Mouse (Mus musculus): ENCODE results near the gene Bscl2. TPM values are rescaled to one million over a fixed set of nuclear protein-coding genes. Genes with fewer than 3 reads are reported as not detected.
"Not testable (repeated sequence)": the region's sequence is repeated elsewhere in the genome, so short reads cannot be mapped to it uniquely, and the experiment has no call there.

Bscl2 gene
- polyA plus RNA-seq, 1 experiment from 2014 or later = 104 TPM

- WGBS = 15% methylated on average over 3 of the region's 3 CpGs
- no peaks in the 10 kb centered on the region for H3K9me3 ChIP-seq
- peak overlapping the region; percentile 92 for H3K4me2 ChIP-seq
- H3K36me3 ChIP-seq = peaks cover 10% of the 10 kb centered on the region
- H3K4me3 ChIP-seq = peak overlapping the region; percentile 87
- no peak for ATAC-seq (ENCODE audit: low FRiP score, low read depth)
- H3K27me3 ChIP-seq = no peaks in the 10 kb centered on the region
- peak overlapping the region; percentile 94; the same call in 1 of the 2 replicates for H3K9ac ChIP-seq
- peak overlapping the region; percentile 90 for H3K27ac ChIP-seq (replicated peaks)
- H3K4me1 ChIP-seq (replicated peaks) = peaks cover 14% of the 10 kb centered on the region
Measured at GRCm38 (mm10) chr19:8881034-8881392, 43.7 kb downstream of the Bscl2 start.

- Histone ChIP-seq H3K9ac (no peak within 1 kb of the TSS), H3K4me2 (no peak within 1 kb of the TSS), H3K27ac (replicated peaks) (no peak within 1 kb of the TSS), H3K27me3 (no peaks in the 10 kb centered on the region), H3K9me3 (no peaks in the 10 kb centered on the region), H3K4me1 (replicated peaks) (peaks cover 23% of the 10 kb centered on the region), H3K4me3 (no peak within 1 kb of the TSS), H3K36me3 (no peaks in the 10 kb centered on the region)
- WGBS = 74% methylated on average over 3 of the region's 3 CpGs
- no peak for ATAC-seq (ENCODE audit: low FRiP score, low read depth)
Measured at GRCm38 (mm10) chr19:8883616-8884015, 46.3 kb downstream of the Bscl2 start, which contains the start of the genes Lbhd1 and Gm49403. Gene Lbhd1, plus strand, starts transcription at chr19:8883732. Gene Gm49403, plus strand, starts transcription at chr19:8883930.

- WGBS = 55% methylated on average over 1 of the region's 1 CpGs
- peak overlapping the region; percentile 79 for H3K4me2 ChIP-seq
- no peak overlapping the region for H3K27ac ChIP-seq (replicated peaks)
Measured at GRCm38 (mm10) chr19:8886916-8887584, 49.8 kb downstream of the Bscl2 start.

GRCm38 (mm10) chr19:8887585-8888463 lies 50.6 kb downstream of the Bscl2 start:
- Histone ChIP-seq H3K4me2 (peak overlapping the region; percentile 79), H3K27ac (replicated peaks) (peak overlapping the region; percentile 86), H3K4me3 (peak overlapping the region; percentile 57), H3K36me3 (0 out of 2 replicates have a peak, but pooled peaks cover 6% of the 10 kb centered on the region), H3K4me1 (replicated peaks) (peaks cover 17% of the 10 kb centered on the region), H3K27me3 (no peaks in the 10 kb centered on the region), H3K9ac (peak overlapping the region; percentile 69), H3K9me3 (no peaks in the 10 kb centered on the region)
- no peak for ATAC-seq (ENCODE audit: low FRiP score, low read depth)
- WGBS = 16% methylated on average over 19 of the region's 19 CpGs

More at GRCm38 (mm10) chr19:8886916-8887584, 49.8 kb downstream of the Bscl2 start:
- no peaks in the 10 kb centered on the region for H3K9me3 ChIP-seq
- no peaks in the 10 kb centered on the region for H3K27me3 ChIP-seq
- H3K4me3 ChIP-seq = no peak overlapping the region; the same call in 1 of the 2 replicates
- H3K9ac ChIP-seq = no peak overlapping the region
- peaks cover 17% of the 10 kb centered on the region for H3K4me1 ChIP-seq (replicated peaks)
- ATAC-seq (ENCODE audit: low FRiP score, low read depth) = no peak
- 0 out of 2 replicates have a peak, but pooled peaks cover 6% of the 10 kb centered on the region for H3K36me3 ChIP-seq

GRCm38 (mm10) chr19:8888511-8889385 lies 51.5 kb downstream of the Bscl2 start, which contains the start of the genes 1810009A15Rik and Gm49416:
Gene 1810009A15Rik, plus strand, starts transcription at chr19:8888853.
Gene Gm49416, plus strand, starts transcription at chr19:8888926.
- H3K9ac ChIP-seq = peak within 1 kb of the TSS; percentile 69
- H3K27ac ChIP-seq (replicated peaks) = peak within 1 kb of the TSS; percentile 86
- no peaks in the 10 kb centered on the region for H3K9me3 ChIP-seq
- H3K27me3 ChIP-seq = no peaks in the 10 kb centered on the region
- WGBS = under 1% methylated on average over 58 of the region's 58 CpGs
- peak within 1 kb of the TSS; percentile 79 for H3K4me2 ChIP-seq
- H3K4me1 ChIP-seq (replicated peaks) = peaks cover 23% of the 10 kb centered on the region
- 0 out of 2 replicates have a peak, but pooled peaks cover 6% of the 10 kb centered on the region for H3K36me3 ChIP-seq
- H3K4me3 ChIP-seq = peak within 1 kb of the TSS; percentile 57
- ATAC-seq (ENCODE audit: low FRiP score, low read depth) = peak; percentile 95

- Histone ChIP-seq H3K4me3 (peak within 1 kb of the TSS; percentile 62), H3K9ac (peak within 1 kb of the TSS; percentile 83), H3K27me3 (no peaks in the 10 kb centered on the region), H3K4me1 (replicated peaks) (peaks cover 28% of the 10 kb centered on the region), H3K36me3 (0 out of 2 replicates have a peak, but pooled peaks cover 11% of the 10 kb centered on the region), H3K9me3 (no peaks in the 10 kb centered on the region), H3K27ac (replicated peaks) (peak within 1 kb of the TSS; percentile 87), H3K4me2 (peak within 1 kb of the TSS; percentile 84)
- WGBS = 3% methylated on average over 54 of the region's 54 CpGs
- peak; percentile 43 for ATAC-seq (ENCODE audit: low FRiP score, low read depth)
Measured at GRCm38 (mm10) chr19:8892829-8893766, 55.8 kb downstream of the Bscl2 start, which contains the start of gene Ints5. Gene Ints5, plus strand, starts transcription at chr19:8893005.

- no peak overlapping the region for H3K27ac ChIP-seq (replicated peaks)
- H3K27me3 ChIP-seq = no peaks in the 10 kb centered on the region
- ATAC-seq (ENCODE audit: low FRiP score, low read depth) = no peak
- 0 out of 2 replicates have a peak, but pooled peaks cover 10% of the 10 kb centered on the region for H3K36me3 ChIP-seq
- H3K4me2 ChIP-seq = no peak overlapping the region
- no peak overlapping the region for H3K9ac ChIP-seq
- H3K4me1 ChIP-seq (replicated peaks) = peaks cover 29% of the 10 kb centered on the region
- no peaks in the 10 kb centered on the region for H3K9me3 ChIP-seq
- H3K4me3 ChIP-seq = no peak overlapping the region
- 92% methylated on average over 9 of the region's 9 CpGs for whole genome bisulfite sequencing
Measured at GRCm38 (mm10) chr19:8895397-8895960, 58.2 kb downstream of the Bscl2 start.

- H3K4me2 ChIP-seq; H3K4me3 ChIP-seq; H3K27me3 ChIP-seq; ATAC-seq (ENCODE audit: low FRiP score, low read depth); H3K9me3 ChIP-seq; H3K27ac ChIP-seq (replicated peaks); H3K36me3 ChIP-seq; H3K9ac ChIP-seq: not testable (repeated sequence)
- H3K4me1 ChIP-seq (replicated peaks) = peaks cover 29% of the 10 kb centered on the region
- 94% methylated on average over 5 of the region's 5 CpGs for WGBS
Measured at GRCm38 (mm10) chr19:8896231-8896630, 59.0 kb downstream of the Bscl2 start.

- ATAC-seq (ENCODE audit: low FRiP score, low read depth) = peak; percentile 43
- Histone ChIP-seq H3K9ac (peak overlapping the region; percentile 84), H3K4me1 (replicated peaks) (peaks cover 29% of the 10 kb centered on the region), H3K4me2 (peak overlapping the region; percentile 66), H3K36me3 (peaks cover 11% of the 10 kb centered on the region), H3K27ac (replicated peaks) (peak overlapping the region; percentile 81), H3K4me3 (peak overlapping the region; percentile 60)
- 16% methylated on average over 21 of the region's 21 CpGs for WGBS
- H3K27me3 ChIP-seq, H3K9me3 ChIP-seq: not testable (repeated sequence)
Measured at GRCm38 (mm10) chr19:8897211-8897864, 60.1 kb downstream of the Bscl2 start.
